Mouse (Mus musculus): ENCODE measurements at regions not wholly inside any gene's neighbourhood (a gene's known extent, or its start where the extent isn't known, plus 50 kb on each side); places are given as distances from the start of the nearest gene placed in this dataset.

- Histone ChIP-seq H3K27ac (ENCODE audit: insufficient read depth, low read depth, low read length) (no peak overlapping the region), H3K4me3 (ENCODE audit: insufficient read depth, low read depth, low read length) (no peak overlapping the region), H3K4me1 (ENCODE audit: control insufficient read depth, insufficient read depth, low read length) (peaks cover 10% of the 10 kb centered on the region)
- TF ChIP-seq CTCF (IDR thresholded peaks at IDR 0.05; ENCODE audit: insufficient read depth, low read depth, low read length): no peak
- no peak for TF ChIP-seq POLR2A (IDR thresholded peaks at IDR 0.05; ENCODE audit: insufficient read depth, low read depth, low read length)
Measured at GRCm38 (mm10) chr11:22608945-22609344, 97.1 kb downstream of the Tmem17 start.

- Histone ChIP-seq H3K4me1 (ENCODE audit: control insufficient read depth, insufficient read depth, low read length) (peaks cover 10% of the 10 kb centered on the region), H3K27ac (ENCODE audit: insufficient read depth, low read depth, low read length) (no peak overlapping the region), H3K4me3 (ENCODE audit: insufficient read depth, low read depth, low read length) (no peak overlapping the region)
- TF ChIP-seq POLR2A (IDR thresholded peaks at IDR 0.05; ENCODE audit: insufficient read depth, low read depth, low read length) (no peak), CTCF (IDR thresholded peaks at IDR 0.05; ENCODE audit: insufficient read depth, low read depth, low read length) (no peak)
- WGBS: 26% methylated on average over 12 of the region's 12 CpGs
Measured at GRCm38 (mm10) chr11:22610433-22611101, 98.7 kb downstream of the Tmem17 start.

GRCm38 (mm10) chr11:22611102-22611869 lies 99.4 kb downstream of the Tmem17 start:
- WGBS: 69% methylated on average over 6 of the region's 6 CpGs
- peaks cover 10% of the 10 kb centered on the region for H3K4me1 ChIP-seq (ENCODE audit: control insufficient read depth, insufficient read depth, low read length)
- H3K27ac ChIP-seq (ENCODE audit: insufficient read depth, low read depth, low read length): no peak overlapping the region
- no peak overlapping the region for H3K4me3 ChIP-seq (ENCODE audit: insufficient read depth, low read depth, low read length)
- TF ChIP-seq CTCF (IDR thresholded peaks at IDR 0.05; ENCODE audit: insufficient read depth, low read depth, low read length) (no peak), POLR2A (IDR thresholded peaks at IDR 0.05; ENCODE audit: insufficient read depth, low read depth, low read length) (no peak)

GRCm38 (mm10) chr11:22613500-22613899 lies 101.6 kb downstream of the Tmem17 start:
- Histone ChIP-seq H3K4me1 (ENCODE audit: control insufficient read depth, insufficient read depth, low read length) (peaks cover 16% of the 10 kb centered on the region), H3K27ac (ENCODE audit: insufficient read depth, low read depth, low read length) (no peak overlapping the region), H3K4me3 (ENCODE audit: insufficient read depth, low read depth, low read length) (no peak overlapping the region)
- no peak for TF ChIP-seq POLR2A (IDR thresholded peaks at IDR 0.05; ENCODE audit: insufficient read depth, low read depth, low read length)
- no peak for TF ChIP-seq CTCF (IDR thresholded peaks at IDR 0.05; ENCODE audit: insufficient read depth, low read depth, low read length)
- 90% methylated on average over 2 of the region's 2 CpGs for WGBS

GRCm38 (mm10) chr11:22617204-22617874 lies 105.5 kb downstream of the Tmem17 start:
- 12% methylated on average over 21 of the region's 21 CpGs for WGBS
- Histone ChIP-seq H3K27ac (ENCODE audit: insufficient read depth, low read depth, low read length) (no peak overlapping the region), H3K4me1 (ENCODE audit: control insufficient read depth, insufficient read depth, low read length) (peaks cover 7% of the 10 kb centered on the region), H3K4me3 (ENCODE audit: insufficient read depth, low read depth, low read length) (peak overlapping the region; percentile 42)
- TF ChIP-seq CTCF (IDR thresholded peaks at IDR 0.05; ENCODE audit: insufficient read depth, low read depth, low read length) (peak; percentile 98), POLR2A (IDR thresholded peaks at IDR 0.05; ENCODE audit: insufficient read depth, low read depth, low read length) (no peak)

- Histone ChIP-seq H3K4me1 (ENCODE audit: control insufficient read depth, insufficient read depth, low read length) (peaks cover 7% of the 10 kb centered on the region), H3K27ac (ENCODE audit: insufficient read depth, low read depth, low read length) (no peak overlapping the region), H3K4me3 (ENCODE audit: insufficient read depth, low read depth, low read length) (no peak overlapping the region)
- no peak for TF ChIP-seq CTCF (IDR thresholded peaks at IDR 0.05; ENCODE audit: insufficient read depth, low read depth, low read length)
- WGBS: 88% methylated on average over 8 of the region's 8 CpGs
Measured at GRCm38 (mm10) chr11:22620912-22621705, 109.2 kb downstream of the Tmem17 start.

- WGBS: 87% methylated on average over 6 of the region's 6 CpGs
- Histone ChIP-seq H3K4me1 (ENCODE audit: control insufficient read depth, insufficient read depth, low read length) (peaks cover 7% of the 10 kb centered on the region), H3K4me3 (ENCODE audit: insufficient read depth, low read depth, low read length) (no peak overlapping the region), H3K27ac (ENCODE audit: insufficient read depth, low read depth, low read length) (no peak overlapping the region)
- no peak for TF ChIP-seq POLR2A (IDR thresholded peaks at IDR 0.05; ENCODE audit: insufficient read depth, low read depth, low read length)
- no peak for TF ChIP-seq CTCF (IDR thresholded peaks at IDR 0.05; ENCODE audit: insufficient read depth, low read depth, low read length)
Measured at GRCm38 (mm10) chr11:22621868-22622267, 110.0 kb downstream of the Tmem17 start.

GRCm38 (mm10) chr11:22622496-22622997 lies 110.7 kb downstream of the Tmem17 start:
- WGBS: 85% methylated on average over 8 of the region's 8 CpGs
- Histone ChIP-seq H3K27ac (ENCODE audit: insufficient read depth, low read depth, low read length) (no peak overlapping the region), H3K4me1 (ENCODE audit: control insufficient read depth, insufficient read depth, low read length) (peaks cover 3% of the 10 kb centered on the region), H3K4me3 (ENCODE audit: insufficient read depth, low read depth, low read length) (no peak overlapping the region)
- TF ChIP-seq POLR2A (IDR thresholded peaks at IDR 0.05; ENCODE audit: insufficient read depth, low read depth, low read length) (no peak), CTCF (IDR thresholded peaks at IDR 0.05; ENCODE audit: insufficient read depth, low read depth, low read length) (no peak)
